Mouse (Mus musculus): ENCODE results near the gene Prlh. TPM values are rescaled to one million over a fixed set of nuclear protein-coding genes. Genes with fewer than 3 reads are reported as not detected.

The Prlh gene
- polyA plus RNA-seq, 1 experiment: not detected

GRCm38 (mm10) chr1:90980638-90981330, 27.9 kb downstream of the Prlh start:
- H3K4me3 ChIP-seq (ENCODE audit: insufficient read depth, poor library complexity, severe bottlenecking): no peak overlapping the region
- TF ChIP-seq MYOG (IDR thresholded peaks at IDR 0.05; ENCODE audit: control insufficient read depth, extremely low read depth, insufficient read length): no peak
- TF ChIP-seq MYOD1 (IDR thresholded peaks at IDR 0.05; ENCODE audit: control insufficient read depth, insufficient read length, low read depth): no peak
- TF ChIP-seq USF1 (IDR thresholded peaks at IDR 0.05; ENCODE audit: low read depth): no peak
- TF ChIP-seq MAX (IDR thresholded peaks at IDR 0.05): no peak
- no peak for TF ChIP-seq CTCF (IDR thresholded peaks at IDR 0.05; ENCODE audit: control insufficient read depth, insufficient read depth, insufficient read length)
- no peak for TF ChIP-seq FOSL1 (IDR thresholded peaks at IDR 0.05; ENCODE audit: insufficient read depth, low read length, poor library complexity, severe bottlenecking)
- TF ChIP-seq CEBPB (IDR thresholded peaks at IDR 0.05; ENCODE audit: low read depth): no peak
- H3K27me3 ChIP-seq (ENCODE audit: control insufficient read depth, insufficient read depth, insufficient read length): no peaks in the 10 kb centered on the region
- H3K79me3 ChIP-seq (ENCODE audit: low read depth): no peaks in the 10 kb centered on the region
- no peaks in the 10 kb centered on the region for H3K36me3 ChIP-seq (ENCODE audit: control insufficient read depth, insufficient read depth)
- no peaks in the 10 kb centered on the region for H3K79me2 ChIP-seq (ENCODE audit: control insufficient read depth, insufficient read depth)
- H3ac ChIP-seq (ENCODE audit: control insufficient read depth, insufficient read length, low read depth): no peak overlapping the region

- no peaks in the 10 kb centered on the region for H3K27me3 ChIP-seq (ENCODE audit: control insufficient read depth, insufficient read depth, insufficient read length)
- TF ChIP-seq MAX (IDR thresholded peaks at IDR 0.05) (no peak), CTCF (IDR thresholded peaks at IDR 0.05; ENCODE audit: control insufficient read depth, insufficient read depth, insufficient read length) (no peak), MYOD1 (IDR thresholded peaks at IDR 0.05; ENCODE audit: control insufficient read depth, insufficient read length, low read depth) (no peak), FOSL1 (IDR thresholded peaks at IDR 0.05; ENCODE audit: insufficient read depth, low read length, poor library complexity, severe bottlenecking) (no peak), USF1 (IDR thresholded peaks at IDR 0.05; ENCODE audit: low read depth) (no peak), CEBPB (IDR thresholded peaks at IDR 0.05; ENCODE audit: low read depth) (no peak), MYOG (IDR thresholded peaks at IDR 0.05; ENCODE audit: control insufficient read depth, extremely low read depth, insufficient read length) (no peak)
- no peak overlapping the region for H3ac ChIP-seq (ENCODE audit: control insufficient read depth, insufficient read length, low read depth)
- no peak overlapping the region for H3K4me3 ChIP-seq (ENCODE audit: insufficient read depth, poor library complexity, severe bottlenecking)
- no peaks in the 10 kb centered on the region for H3K79me3 ChIP-seq (ENCODE audit: low read depth)
- no peaks in the 10 kb centered on the region for H3K79me2 ChIP-seq (ENCODE audit: control insufficient read depth, insufficient read depth)
- H3K36me3 ChIP-seq (ENCODE audit: control insufficient read depth, insufficient read depth): no peaks in the 10 kb centered on the region
These were observed 28.4 kb downstream of the Prlh start for GRCm38 (mm10) chr1:90981346-90981745.

DNA sequence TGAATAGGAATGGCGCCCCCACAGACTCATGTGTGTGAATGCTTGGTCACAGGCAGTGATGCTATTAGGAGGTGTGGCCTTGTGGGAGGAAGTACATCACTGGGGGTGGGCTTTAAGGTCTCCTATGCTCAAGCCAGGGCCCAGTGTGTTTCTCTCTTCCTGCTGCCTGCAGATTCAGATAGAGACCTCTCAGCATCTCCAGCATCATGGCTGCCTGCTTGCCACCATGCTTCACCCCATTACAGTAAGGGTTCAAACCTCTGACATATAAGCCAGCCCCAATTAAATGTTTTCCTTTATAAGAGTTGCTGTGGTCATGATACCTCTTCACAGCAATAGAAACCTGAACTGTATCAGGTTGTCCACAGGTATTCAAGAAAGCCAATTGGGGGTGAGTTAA, 43.0 kb downstream of the Prlh start:
- Histone ChIP-seq H3K4me3 (ENCODE audit: insufficient read depth, poor library complexity, severe bottlenecking) (no peak overlapping the region), H3ac (ENCODE audit: control insufficient read depth, insufficient read length, low read depth) (no peak overlapping the region), H3K36me3 (ENCODE audit: control insufficient read depth, insufficient read depth) (no peaks in the 10 kb centered on the region), H3K27me3 (ENCODE audit: control insufficient read depth, insufficient read depth, insufficient read length) (no peaks in the 10 kb centered on the region), H3K79me3 (ENCODE audit: low read depth) (peaks cover 19% of the 10 kb centered on the region), H3K79me2 (ENCODE audit: control insufficient read depth, insufficient read depth) (peaks cover 24% of the 10 kb centered on the region)
- TF ChIP-seq CEBPB (IDR thresholded peaks at IDR 0.05; ENCODE audit: low read depth): no peak
- no peak for TF ChIP-seq MYOD1 (IDR thresholded peaks at IDR 0.05; ENCODE audit: control insufficient read depth, insufficient read length, low read depth)
- TF ChIP-seq MAX (IDR thresholded peaks at IDR 0.05): no peak
- no peak for TF ChIP-seq MYOG (IDR thresholded peaks at IDR 0.05; ENCODE audit: control insufficient read depth, extremely low read depth, insufficient read length)
- TF ChIP-seq CTCF (IDR thresholded peaks at IDR 0.05; ENCODE audit: control insufficient read depth, insufficient read depth, insufficient read length): no peak
- no peak for TF ChIP-seq FOSL1 (IDR thresholded peaks at IDR 0.05; ENCODE audit: insufficient read depth, low read length, poor library complexity, severe bottlenecking)
- TF ChIP-seq USF1 (IDR thresholded peaks at IDR 0.05; ENCODE audit: low read depth): no peak

GRCm38 (mm10) chr1:90997136-90997535, 44.2 kb downstream of the Prlh start:
- no peak for TF ChIP-seq USF1 (IDR thresholded peaks at IDR 0.05; ENCODE audit: low read depth)
- no peak for TF ChIP-seq CTCF (IDR thresholded peaks at IDR 0.05; ENCODE audit: control insufficient read depth, insufficient read depth, insufficient read length)
- no peak for TF ChIP-seq MAX (IDR thresholded peaks at IDR 0.05)
- TF ChIP-seq FOSL1 (IDR thresholded peaks at IDR 0.05; ENCODE audit: insufficient read depth, low read length, poor library complexity, severe bottlenecking): no peak
- no peak for TF ChIP-seq MYOG (IDR thresholded peaks at IDR 0.05; ENCODE audit: control insufficient read depth, extremely low read depth, insufficient read length)
- no peak for TF ChIP-seq CEBPB (IDR thresholded peaks at IDR 0.05; ENCODE audit: low read depth)
- no peak for TF ChIP-seq MYOD1 (IDR thresholded peaks at IDR 0.05; ENCODE audit: control insufficient read depth, insufficient read length, low read depth)
- H3K4me3 ChIP-seq (ENCODE audit: insufficient read depth, poor library complexity, severe bottlenecking): no peak overlapping the region

GRCm38 (mm10) chr1:90997641-90998040, 44.7 kb downstream of the Prlh start:
- TF ChIP-seq MYOD1 (IDR thresholded peaks at IDR 0.05; ENCODE audit: control insufficient read depth, insufficient read length, low read depth): no peak
- no peak for TF ChIP-seq USF1 (IDR thresholded peaks at IDR 0.05; ENCODE audit: low read depth)
- TF ChIP-seq CTCF (IDR thresholded peaks at IDR 0.05; ENCODE audit: control insufficient read depth, insufficient read depth, insufficient read length): no peak
- TF ChIP-seq MAX (IDR thresholded peaks at IDR 0.05): no peak
- TF ChIP-seq FOSL1 (IDR thresholded peaks at IDR 0.05; ENCODE audit: insufficient read depth, low read length, poor library complexity, severe bottlenecking): no peak
- Histone ChIP-seq H3K27me3 (ENCODE audit: control insufficient read depth, insufficient read depth, insufficient read length) (no peaks in the 10 kb centered on the region), H3K79me2 (ENCODE audit: control insufficient read depth, insufficient read depth) (peaks cover 41% of the 10 kb centered on the region), H3ac (ENCODE audit: control insufficient read depth, insufficient read length, low read depth) (no peak overlapping the region), H3K36me3 (ENCODE audit: control insufficient read depth, insufficient read depth) (no peaks in the 10 kb centered on the region), H3K4me3 (ENCODE audit: insufficient read depth, poor library complexity, severe bottlenecking) (no peak overlapping the region), H3K79me3 (ENCODE audit: low read depth) (peaks cover 32% of the 10 kb centered on the region)

More at GRCm38 (mm10) chr1:90997136-90997535, 44.2 kb downstream of the Prlh start:
- Histone ChIP-seq H3K79me2 (ENCODE audit: control insufficient read depth, insufficient read depth) (peaks cover 36% of the 10 kb centered on the region), H3K36me3 (ENCODE audit: control insufficient read depth, insufficient read depth) (no peaks in the 10 kb centered on the region), H3K27me3 (ENCODE audit: control insufficient read depth, insufficient read depth, insufficient read length) (no peaks in the 10 kb centered on the region), H3ac (ENCODE audit: control insufficient read depth, insufficient read length, low read depth) (no peak overlapping the region), H3K79me3 (ENCODE audit: low read depth) (peaks cover 28% of the 10 kb centered on the region)

Measured in C2C12 (cell line).